Mouse (Mus musculus): ENCODE results near the gene Frmd4a.

Frmd4a gene

DNA sequence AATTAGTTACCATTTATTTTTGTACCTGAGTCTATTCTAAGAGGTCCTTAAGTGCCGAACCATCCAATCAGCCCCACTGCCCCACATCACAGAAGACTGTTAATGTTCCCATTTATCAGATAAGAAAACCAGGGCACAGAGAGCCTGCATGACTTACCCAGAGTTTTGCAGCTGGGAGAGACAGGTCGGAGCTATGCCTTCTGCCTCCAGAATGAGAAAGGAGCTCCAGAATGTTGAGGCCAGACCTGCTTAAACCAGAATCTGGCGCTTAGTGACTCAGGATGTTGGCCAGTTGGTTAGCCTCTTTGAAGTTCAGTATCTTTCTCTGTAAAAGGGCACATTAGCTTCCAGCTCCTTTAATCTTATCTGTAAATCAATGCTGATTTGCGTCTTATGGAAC is 422.4 kb downstream of the Frmd4a start:
- no peak for DNase-seq (ENCODE audit: low read depth, low spot score)

DNA sequence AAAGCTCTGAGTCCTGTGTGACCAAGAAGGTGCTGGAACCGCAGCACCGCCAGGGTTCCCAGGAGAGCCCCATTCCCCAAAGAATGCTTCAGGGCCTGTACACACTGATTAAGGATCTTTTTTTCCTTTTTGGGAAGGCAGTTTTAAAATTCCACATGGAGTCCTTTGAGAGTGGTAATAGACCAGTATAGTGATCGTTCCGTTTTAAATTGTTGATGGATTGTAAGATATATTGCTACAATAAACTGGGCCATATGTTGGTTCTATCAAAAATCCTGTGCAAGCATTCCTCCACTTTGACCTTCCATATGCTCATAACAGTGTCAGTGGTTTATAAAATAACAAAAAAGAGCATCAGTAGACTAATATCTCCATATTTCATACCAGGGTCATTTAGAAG is 424.3 kb downstream of the Frmd4a start:
- DNase-seq (ENCODE audit: low read depth, low spot score), result no peak

- no peak for DNase-seq (ENCODE audit: low read depth, low spot score)
These were observed 427.2 kb downstream of the Frmd4a start for GRCm38 (mm10) chr2:4444740-4445139.

DNA sequence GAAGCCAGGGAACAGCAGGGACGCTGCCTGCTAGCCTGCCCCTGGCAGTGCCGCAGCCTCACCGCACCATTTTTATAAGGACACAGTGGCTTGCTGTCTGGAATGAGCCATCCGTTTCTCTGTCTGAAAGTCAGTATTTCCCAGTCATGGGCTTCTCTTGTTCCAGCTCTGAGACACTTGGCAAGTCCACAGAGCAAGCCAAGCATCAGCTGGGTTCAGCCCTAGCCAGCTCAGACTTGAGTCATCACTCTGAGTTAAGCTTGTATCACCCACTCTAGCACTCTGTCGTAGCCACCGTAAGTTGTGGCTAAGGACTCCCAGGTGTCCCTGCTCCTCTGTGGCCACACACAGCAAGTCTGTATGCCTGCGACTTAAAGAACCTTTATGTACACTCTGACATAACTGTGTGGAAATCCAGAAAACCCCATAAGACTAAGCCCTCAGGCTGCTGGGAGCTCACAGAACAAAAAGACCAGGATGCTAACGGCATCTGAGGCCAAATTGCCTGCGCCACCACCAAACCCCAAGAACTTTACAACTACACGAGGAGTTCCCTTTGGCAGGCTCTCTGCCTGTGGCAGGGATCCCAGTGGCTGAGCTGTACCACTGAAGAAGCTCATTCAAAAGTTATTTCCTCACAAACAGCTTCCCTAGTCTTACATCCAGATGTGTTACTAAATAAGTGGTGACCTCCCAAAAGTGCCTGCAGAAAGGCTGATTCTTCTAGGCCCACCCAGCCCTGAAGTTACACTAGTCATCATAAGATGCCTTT is 428.3 kb downstream of the Frmd4a start:
- no peak for DNase-seq (ENCODE audit: low read depth, low spot score)

- no peak for DNase-seq (ENCODE audit: low read depth, low spot score)
These were observed 432.5 kb downstream of the Frmd4a start for GRCm38 (mm10) chr2:4449860-4450480.

DNA sequence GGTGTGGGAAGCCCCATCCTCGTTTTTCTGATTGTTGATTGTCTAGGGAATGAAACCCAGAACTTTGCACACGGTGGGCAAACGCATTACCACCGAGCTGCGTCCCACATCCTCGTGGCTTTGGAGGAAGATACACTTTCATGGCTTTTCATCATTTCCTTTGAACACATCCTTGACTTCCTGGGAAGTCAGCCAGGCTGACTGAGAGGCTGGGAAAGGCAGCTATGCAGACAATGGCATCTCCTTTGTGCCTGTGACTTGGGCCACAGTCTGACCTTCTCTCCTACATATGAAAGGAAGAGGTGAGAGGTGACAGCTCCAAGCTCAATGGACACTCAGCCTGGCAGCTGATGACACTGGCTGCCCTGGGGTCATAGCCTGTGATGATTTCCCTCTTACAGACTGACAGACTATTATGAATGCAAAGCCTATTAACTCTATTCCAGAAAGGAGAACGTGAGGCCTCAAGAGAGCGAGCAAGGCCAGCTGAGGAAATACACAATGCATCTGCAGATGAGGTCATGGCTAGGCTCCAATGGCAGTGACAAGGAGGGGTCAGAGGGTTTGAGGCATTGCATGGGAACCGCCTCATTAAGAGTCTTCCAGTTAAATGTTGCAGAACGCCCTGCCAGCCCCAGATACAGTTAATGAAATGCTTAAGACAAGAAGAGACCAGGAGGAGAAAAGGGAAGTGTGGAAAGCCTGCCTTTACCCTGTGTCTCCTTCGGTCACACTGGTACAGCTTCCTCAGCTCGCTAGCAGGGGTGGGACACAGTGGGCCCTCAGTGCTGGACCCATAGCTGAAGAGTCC is 435.3 kb downstream of the Frmd4a start:
- DNase-seq (ENCODE audit: low read depth, low spot score), result no peak

GRCm38 (mm10) chr2:4455097-4456025 is 437.8 kb downstream of the Frmd4a start:
- no peak for DNase-seq (ENCODE audit: low read depth, low spot score)

DNA sequence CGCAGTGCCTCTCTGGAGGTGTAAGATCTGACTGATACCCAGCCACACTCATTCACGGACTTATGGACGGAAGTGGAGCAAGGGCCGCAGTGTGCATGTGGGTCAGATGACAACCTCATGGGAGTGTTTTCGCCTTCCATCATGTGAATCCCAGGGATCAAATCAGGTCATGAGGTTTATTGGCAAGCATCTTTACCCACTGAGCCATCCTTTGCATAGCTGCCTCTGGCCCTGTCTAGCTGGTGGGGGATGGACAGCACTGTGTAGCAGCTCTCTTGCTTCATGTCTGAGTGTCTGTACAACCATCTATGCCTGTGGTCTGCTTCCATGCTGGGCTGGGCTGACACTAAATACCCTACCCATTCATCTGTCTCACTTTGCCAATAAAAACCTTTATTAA is 443.4 kb downstream of the Frmd4a start:
- DNase-seq (ENCODE audit: low read depth, low spot score), result no peak

DNA sequence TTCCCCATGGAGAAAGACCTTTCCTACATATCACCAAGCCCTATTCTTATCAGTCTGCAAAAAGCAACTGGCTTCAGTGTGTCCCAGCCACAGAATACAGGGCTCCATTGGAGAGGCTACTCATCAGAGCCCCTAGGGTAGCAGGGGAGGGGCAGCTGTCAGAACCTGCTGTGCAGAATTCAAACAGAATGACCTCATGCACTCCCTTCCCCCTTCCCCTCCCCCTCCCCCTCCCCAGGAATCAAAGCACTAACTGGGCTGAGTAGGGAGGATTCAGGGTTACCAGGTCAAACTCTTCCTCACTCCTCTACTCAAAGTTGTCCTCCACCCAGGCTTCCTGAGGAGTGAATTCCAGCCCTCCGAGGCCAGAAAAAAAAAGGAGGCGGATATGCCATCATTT is 444.0 kb downstream of the Frmd4a start:
- DNase-seq (ENCODE audit: low read depth, low spot score), result no peak

- DNase-seq (ENCODE audit: low read depth, low spot score), result no peak
These were observed 445.0 kb downstream of the Frmd4a start for GRCm38 (mm10) chr2:4462480-4462879.

DNA sequence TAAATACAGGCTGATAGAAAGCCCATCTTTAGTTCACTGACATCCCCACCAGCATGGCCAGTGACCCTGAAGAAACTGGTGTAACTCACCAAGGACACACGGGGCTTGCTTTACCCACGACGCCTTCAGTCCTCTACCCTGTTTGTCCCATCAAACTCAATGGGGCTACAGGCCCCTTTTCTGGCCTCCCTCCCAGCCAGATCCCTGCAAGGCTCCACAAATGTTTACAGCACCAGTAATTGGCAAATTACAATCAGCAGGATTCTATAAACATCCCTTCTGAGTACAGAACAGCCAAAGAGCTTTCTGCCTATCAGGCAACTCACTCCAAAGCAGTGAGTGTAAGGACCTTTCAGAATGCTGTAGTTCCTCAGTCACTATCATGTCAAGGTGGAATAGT is 448.6 kb downstream of the Frmd4a start:
- no peak for DNase-seq (ENCODE audit: low read depth, low spot score)

DNA sequence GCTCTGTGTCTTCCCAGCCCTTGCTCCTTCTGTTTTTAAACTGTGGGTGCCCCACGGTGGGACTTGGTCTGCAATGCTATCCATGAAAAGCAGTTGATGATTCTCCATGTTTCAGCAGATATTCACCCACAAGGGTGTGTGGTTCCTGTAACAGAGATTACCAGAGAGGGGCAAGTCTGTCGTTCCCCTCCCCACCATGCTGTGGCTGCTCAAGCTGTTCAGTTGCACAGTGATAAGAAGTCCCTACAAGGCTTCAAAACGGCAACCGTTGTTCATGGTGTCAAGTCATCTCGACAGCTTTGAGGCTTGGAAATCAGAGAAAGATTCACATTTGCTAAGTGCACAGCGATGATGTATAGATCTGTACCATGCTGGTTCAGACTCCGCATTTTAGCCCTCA is 449.8 kb downstream of the Frmd4a start:
- no peak for DNase-seq (ENCODE audit: low read depth, low spot score)

GRCm38 (mm10) chr2:4472760-4473480 is 455.4 kb downstream of the Frmd4a start:
- DNase-seq (ENCODE audit: low read depth, low spot score), result no peak

- DNase-seq (ENCODE audit: low read depth, low spot score), result no peak
These were observed 456.5 kb downstream of the Frmd4a start for GRCm38 (mm10) chr2:4473866-4474538.

- no peak for DNase-seq (ENCODE audit: low read depth, low spot score)
These were observed 457.0 kb downstream of the Frmd4a start for GRCm38 (mm10) chr2:4474539-4474937.

GRCm38 (mm10) chr2:4475991-4476390 is 458.5 kb downstream of the Frmd4a start:
- DNase-seq (ENCODE audit: low read depth, low spot score), result no peak

DNA sequence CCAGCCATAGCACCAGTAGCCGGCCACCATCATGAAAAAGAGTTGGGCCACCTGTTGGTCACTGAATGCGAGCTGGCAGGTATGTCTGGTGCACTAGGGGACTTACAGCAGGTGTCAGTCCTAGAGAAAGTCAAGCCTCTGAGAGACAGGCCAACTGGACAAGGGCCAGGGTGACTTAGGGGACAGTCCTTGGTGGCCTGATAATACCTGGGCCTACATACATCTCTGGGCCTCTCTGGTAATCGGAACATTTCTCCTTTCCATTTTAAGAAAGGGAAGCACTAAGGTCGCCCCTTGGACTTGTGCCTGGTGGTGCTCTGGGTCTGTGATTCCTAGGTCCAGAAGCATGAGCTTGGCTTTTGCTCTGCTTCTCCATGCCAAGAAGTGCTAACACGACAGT is 459.1 kb downstream of the Frmd4a start:
- DNase-seq (ENCODE audit: low read depth, low spot score), result no peak

DNA sequence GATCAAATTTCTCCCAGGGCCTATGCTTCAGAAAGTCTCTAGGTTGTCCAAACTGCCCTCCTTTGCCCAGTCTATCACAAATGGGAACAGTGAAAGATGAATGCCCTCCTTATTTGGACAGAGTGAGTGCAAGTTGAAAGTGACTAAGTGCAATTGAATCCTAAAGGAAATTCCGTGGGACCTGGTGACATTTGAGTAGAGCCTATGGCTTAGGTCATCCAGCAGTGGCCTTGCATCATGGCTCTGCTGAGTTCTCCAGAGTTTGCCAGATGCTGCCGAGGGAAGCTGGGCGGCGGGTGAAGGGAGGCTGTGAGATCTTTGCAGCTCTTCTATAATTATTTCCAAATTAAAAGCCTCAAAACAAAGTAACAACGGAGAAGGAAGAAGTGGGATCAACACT is 459.8 kb downstream of the Frmd4a start:
- no peak for DNase-seq (ENCODE audit: low read depth, low spot score)

DNA sequence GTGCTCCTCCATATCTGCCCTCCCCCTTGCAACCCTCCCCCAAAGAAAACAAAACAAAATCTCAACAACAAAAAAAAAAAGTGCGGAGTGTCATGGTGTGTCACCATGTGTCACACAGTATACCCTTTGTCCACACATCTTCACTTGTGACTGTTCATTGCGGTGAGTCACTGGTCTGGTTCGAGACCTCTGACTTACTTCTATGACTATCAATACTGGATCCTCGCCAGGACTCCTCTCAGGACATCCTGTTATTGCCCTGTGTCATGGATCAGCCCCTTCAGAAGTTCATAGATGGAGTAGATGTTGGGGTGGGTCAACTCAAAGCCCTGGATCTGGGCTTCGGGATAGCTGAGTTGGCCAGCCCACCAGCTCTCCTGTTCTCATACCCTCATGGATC is 462.7 kb downstream of the Frmd4a start:
- no peak for DNase-seq (ENCODE audit: low read depth, low spot score)

DNA sequence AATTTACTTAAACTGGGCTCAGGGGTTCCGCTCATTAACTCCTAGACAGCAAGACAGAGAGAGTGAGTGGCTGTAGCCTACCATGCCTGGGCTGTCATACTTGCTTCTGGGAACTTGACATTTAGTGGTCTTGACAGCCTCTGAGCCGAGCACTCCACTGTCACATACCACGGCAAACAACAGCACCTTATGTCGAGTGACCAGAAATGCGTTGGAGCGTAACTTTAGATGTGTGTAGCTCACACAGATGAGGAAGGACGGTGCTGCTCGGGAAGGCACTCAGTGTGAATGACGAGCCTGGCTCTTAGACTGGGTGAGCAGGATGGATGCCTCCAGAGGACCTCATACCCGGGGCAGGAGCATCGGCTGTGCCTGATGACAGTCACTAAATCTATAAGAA is 463.6 kb downstream of the Frmd4a start:
- no peak for DNase-seq (ENCODE audit: low read depth, low spot score)

Data from brain, embryonic 18.5 days (tissue).